Mouse (Mus musculus) heart, embryonic 11.5 days (tissue): Measurements from ENCODE around the gene Tram2. TPM values are rescaled to one million over a fixed set of nuclear protein-coding genes. Genes with fewer than 3 reads are reported as not detected.

Experiments
- ATAC-seq: fragments of 200-750 bp; cut with Nextera tagmentation; replicated peaks from 2 replicates; pipeline ENCODE4 v1.8.0; 2017; ENCODE audit warnings: moderate library complexity; ENCODE audit not compliant: insufficient number of reproducible peaks, low FRiP score, low TSS enrichment
- H3K27ac ChIP-seq: fragments of 300-500 bp; sonication (generic); 2 replicates; pipeline ENCODE4 v1.5.1; 2014; ENCODE audit warnings: mild to moderate bottlenecking, low read depth, low read length
- H3K27me3 ChIP-seq: fragments of 300-500 bp; sonication (generic); 2 replicates; pipeline ENCODE4 v1.6.1; 2014; ENCODE audit warnings: mild to moderate bottlenecking, low read length, mixed read lengths; ENCODE audit not compliant: control insufficient read depth, insufficient read depth
- H3K36me3 ChIP-seq: fragments of 300-500 bp; sonication (generic); 2 replicates; pipeline ENCODE4 v1.6.1; 2014; ENCODE audit warnings: mild to moderate bottlenecking, low read length, moderate library complexity, mixed read lengths; ENCODE audit not compliant: control insufficient read depth, insufficient read depth
- H3K4me1 ChIP-seq: fragments of 300-500 bp; sonication (generic); 2 replicates; pipeline ENCODE4 v1.6.1; 2014; ENCODE audit warnings: low read length; ENCODE audit not compliant: control insufficient read depth, insufficient read depth
- H3K4me2 ChIP-seq: fragments of 300-500 bp; sonication (generic); 2 replicates; pipeline ENCODE4 v1.6.1; 2014; ENCODE audit warnings: mild to moderate bottlenecking, moderate library complexity
- H3K4me3 ChIP-seq: fragments of 300-500 bp; sonication (generic); 2 replicates; pipeline ENCODE4 v1.5.1; 2014; ENCODE audit warnings: low read depth, low read length
- H3K9ac ChIP-seq: fragments of 300-500 bp; sonication (generic); 2 replicates; pipeline ENCODE4 v1.6.1; 2014; ENCODE audit warnings: mild to moderate bottlenecking, low read depth, low read length, moderate library complexity
- H3K9me3 ChIP-seq: fragments of 300-500 bp; sonication (generic); replicated peaks from 2 replicates; pipeline ENCODE4 v1.6.1; 2016; ENCODE audit warnings: low read length; ENCODE audit not compliant: control insufficient read depth
- WGBS: fragments of 180-500 bp; shearing (Covaris S2); extraction: QIAGEN DNeasy Blood & Tissue Kit; methylation state at CpG from one replicate; pipeline ENCODE4 v1.1.7; 2014; ENCODE audit not compliant: insufficient replicate concordance; 5-methylcytosine and 5-hydroxymethylcytosine counted together
- polyA plus RNA-seq: library from polyadenylated mRNA; unstranded; fragments of >200 nt; fragmentation: Nextera tagmentation; extraction: Ambion mirVana; gene quantifications from 2 replicates; pipeline ENCODE4 v1.2.1, GENCODE M21; 2014

Gene Tram2
- polyA plus RNA-seq, 1 experiment from 2014 or later, result 7.1 TPM

- H3K9me3 ChIP-seq, result no peaks in the 10 kb centered on the region
- H3K4me1 ChIP-seq, result peaks cover 6% of the 10 kb centered on the region; the same call in 1 of the 2 replicates
- ATAC-seq, result no peak
- H3K4me3 ChIP-seq, result no peak overlapping the region
- H3K27me3 ChIP-seq, result no peaks in the 10 kb centered on the region
- no peak overlapping the region for H3K4me2 ChIP-seq
- H3K9ac ChIP-seq, result no peak overlapping the region
- 0 out of 2 replicates have a peak, but pooled peaks cover 2% of the 10 kb centered on the region for H3K36me3 ChIP-seq
- H3K27ac ChIP-seq, result no peak overlapping the region
- 77% methylated on average over 6 of the region's 6 CpGs for WGBS
Observed at GRCm38 (mm10) chr1:21037881-21038601, 41.0 kb downstream of the Tram2 start.

GRCm38 (mm10) chr1:21035878-21036277 lies 43.2 kb downstream of the Tram2 start:
- H3K36me3 ChIP-seq, result 0 out of 2 replicates have a peak, but pooled peaks cover 2% of the 10 kb centered on the region
- H3K4me1 ChIP-seq, result peaks cover 3% of the 10 kb centered on the region; the same call in 1 of the 2 replicates
- no peak overlapping the region for H3K4me2 ChIP-seq
- no peaks in the 10 kb centered on the region for H3K9me3 ChIP-seq
- WGBS, result 71% methylated on average over 6 of the region's 6 CpGs
- no peak overlapping the region for H3K27ac ChIP-seq
- no peak overlapping the region for H3K9ac ChIP-seq
- H3K27me3 ChIP-seq, result no peaks in the 10 kb centered on the region
- no peak overlapping the region for H3K4me3 ChIP-seq
- ATAC-seq, result no peak

DNA sequence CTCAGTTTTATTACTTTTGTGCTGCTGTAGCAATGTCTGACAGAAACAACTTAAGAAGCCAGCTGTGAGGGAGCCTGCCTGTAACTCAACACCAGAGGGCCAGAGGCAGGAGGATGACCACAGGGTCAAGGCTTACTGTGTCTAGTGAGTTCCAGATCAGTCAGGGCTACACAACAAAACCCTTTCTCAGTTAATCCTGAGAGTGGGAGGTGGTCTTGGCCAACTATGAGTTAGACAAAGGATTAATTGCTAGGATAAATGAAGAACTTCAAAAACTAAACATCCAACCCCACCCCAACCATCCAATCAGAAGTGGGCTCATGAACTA lies 45.3 kb downstream of the Tram2 start:
- 0 out of 2 replicates have a peak, but pooled peaks cover 2% of the 10 kb centered on the region for H3K36me3 ChIP-seq
- H3K9ac ChIP-seq, result no peak overlapping the region
- no peak for ATAC-seq
- H3K9me3 ChIP-seq, result no peaks in the 10 kb centered on the region
- no peaks in the 10 kb centered on the region for H3K4me1 ChIP-seq
- no peak overlapping the region for H3K27ac ChIP-seq
- H3K4me2 ChIP-seq, result no peak overlapping the region
- no peak overlapping the region for H3K4me3 ChIP-seq
- H3K27me3 ChIP-seq, result no peaks in the 10 kb centered on the region

- no peak for ATAC-seq
- Histone ChIP-seq H3K4me3 (no peak overlapping the region), H3K9ac (no peak overlapping the region), H3K27me3 (no peaks in the 10 kb centered on the region), H3K27ac (no peak overlapping the region), H3K9me3 (no peaks in the 10 kb centered on the region), H3K36me3 (0 out of 2 replicates have a peak, but pooled peaks cover 2% of the 10 kb centered on the region), H3K4me1 (no peaks in the 10 kb centered on the region), H3K4me2 (no peak overlapping the region)
- 84% methylated on average over 11 of the region's 11 CpGs for WGBS
Observed at GRCm38 (mm10) chr1:21033065-21033791, 45.8 kb downstream of the Tram2 start.

- no peak overlapping the region for H3K9ac ChIP-seq
- 0 out of 2 replicates have a peak, but pooled peaks cover 2% of the 10 kb centered on the region for H3K36me3 ChIP-seq
- H3K4me2 ChIP-seq, result no peak overlapping the region
- no peak for ATAC-seq
- no peaks in the 10 kb centered on the region for H3K27me3 ChIP-seq
- 82% methylated on average over 2 of the region's 2 CpGs for WGBS
- H3K4me1 ChIP-seq, result no peaks in the 10 kb centered on the region
- H3K4me3 ChIP-seq, result no peak overlapping the region
- H3K27ac ChIP-seq, result no peak overlapping the region
- no peaks in the 10 kb centered on the region for H3K9me3 ChIP-seq
Observed at GRCm38 (mm10) chr1:21031650-21032049, 47.4 kb downstream of the Tram2 start.

DNA sequence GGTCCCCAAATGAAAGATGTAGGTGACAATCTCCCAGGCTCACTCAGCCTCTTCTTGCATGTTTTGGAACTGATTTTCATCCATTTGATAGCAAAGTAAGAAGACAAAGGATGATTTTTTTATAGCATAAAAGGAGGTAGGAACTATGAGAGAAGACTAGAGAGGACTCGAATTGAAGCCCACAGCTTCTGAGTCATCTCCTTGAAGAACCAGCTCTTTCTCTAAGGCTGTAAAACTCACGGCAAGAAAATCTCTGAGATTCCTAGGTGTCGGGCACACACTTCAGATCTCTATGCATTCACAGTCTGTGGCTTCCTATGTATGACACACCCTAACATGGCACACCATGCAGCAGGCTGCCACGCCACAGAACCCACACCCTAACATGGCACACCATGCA lies 50.0 kb downstream of the Tram2 start:
- Histone ChIP-seq H3K27ac (no peak overlapping the region), H3K4me3 (no peak overlapping the region), H3K4me1 (no peaks in the 10 kb centered on the region), H3K9ac (no peak overlapping the region), H3K4me2 (no peak overlapping the region), H3K9me3 (no peaks in the 10 kb centered on the region), H3K36me3 (0 out of 2 replicates have a peak, but pooled peaks cover 2% of the 10 kb centered on the region), H3K27me3 (no peaks in the 10 kb centered on the region)
- ATAC-seq, result no peak
- WGBS, result 88% methylated on average over 4 of the region's 4 CpGs

- Histone ChIP-seq H3K4me2 (no peak overlapping the region), H3K4me1 (peaks cover 4% of the 10 kb centered on the region), H3K27ac (no peak overlapping the region), H3K4me3 (no peak overlapping the region), H3K27me3 (no peaks in the 10 kb centered on the region), H3K36me3 (no peaks in the 10 kb centered on the region), H3K9ac (no peak overlapping the region), H3K9me3 (no peaks in the 10 kb centered on the region)
- ATAC-seq, result no peak
- 82% methylated on average over 7 of the region's 7 CpGs for WGBS
Observed at GRCm38 (mm10) chr1:21026534-21026933, 52.5 kb downstream of the Tram2 start.

DNA sequence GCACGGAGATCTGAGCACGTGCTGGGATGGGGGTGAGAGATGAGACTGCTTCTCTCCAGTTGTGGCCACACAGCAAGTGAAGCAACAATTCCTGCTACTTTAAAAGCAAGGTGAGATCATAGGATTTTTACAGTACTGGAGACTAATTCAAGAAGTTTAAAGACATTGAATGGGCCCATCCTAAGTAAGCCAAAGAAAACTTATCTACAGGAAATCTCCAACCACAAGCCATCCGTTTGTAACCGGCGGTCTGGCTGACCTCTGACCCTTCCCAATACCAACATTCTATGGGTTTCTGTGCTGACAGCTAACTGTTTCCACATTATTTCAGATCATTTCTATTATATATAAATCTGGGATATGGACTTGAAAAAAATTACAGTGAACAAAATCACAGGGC lies 53.8 kb downstream of the Tram2 start:
- WGBS, result 74% methylated on average over 5 of the region's 5 CpGs
- Histone ChIP-seq H3K27ac (no peak overlapping the region), H3K36me3 (no peaks in the 10 kb centered on the region), H3K9me3 (no peaks in the 10 kb centered on the region), H3K4me2 (no peak overlapping the region), H3K27me3 (no peaks in the 10 kb centered on the region), H3K4me1 (peaks cover 4% of the 10 kb centered on the region), H3K4me3 (no peak overlapping the region), H3K9ac (no peak overlapping the region)
- no peak for ATAC-seq
